Mouse (Mus musculus): ENCODE measurements around the gene Fam181b.

The Fam181b gene

DNA sequence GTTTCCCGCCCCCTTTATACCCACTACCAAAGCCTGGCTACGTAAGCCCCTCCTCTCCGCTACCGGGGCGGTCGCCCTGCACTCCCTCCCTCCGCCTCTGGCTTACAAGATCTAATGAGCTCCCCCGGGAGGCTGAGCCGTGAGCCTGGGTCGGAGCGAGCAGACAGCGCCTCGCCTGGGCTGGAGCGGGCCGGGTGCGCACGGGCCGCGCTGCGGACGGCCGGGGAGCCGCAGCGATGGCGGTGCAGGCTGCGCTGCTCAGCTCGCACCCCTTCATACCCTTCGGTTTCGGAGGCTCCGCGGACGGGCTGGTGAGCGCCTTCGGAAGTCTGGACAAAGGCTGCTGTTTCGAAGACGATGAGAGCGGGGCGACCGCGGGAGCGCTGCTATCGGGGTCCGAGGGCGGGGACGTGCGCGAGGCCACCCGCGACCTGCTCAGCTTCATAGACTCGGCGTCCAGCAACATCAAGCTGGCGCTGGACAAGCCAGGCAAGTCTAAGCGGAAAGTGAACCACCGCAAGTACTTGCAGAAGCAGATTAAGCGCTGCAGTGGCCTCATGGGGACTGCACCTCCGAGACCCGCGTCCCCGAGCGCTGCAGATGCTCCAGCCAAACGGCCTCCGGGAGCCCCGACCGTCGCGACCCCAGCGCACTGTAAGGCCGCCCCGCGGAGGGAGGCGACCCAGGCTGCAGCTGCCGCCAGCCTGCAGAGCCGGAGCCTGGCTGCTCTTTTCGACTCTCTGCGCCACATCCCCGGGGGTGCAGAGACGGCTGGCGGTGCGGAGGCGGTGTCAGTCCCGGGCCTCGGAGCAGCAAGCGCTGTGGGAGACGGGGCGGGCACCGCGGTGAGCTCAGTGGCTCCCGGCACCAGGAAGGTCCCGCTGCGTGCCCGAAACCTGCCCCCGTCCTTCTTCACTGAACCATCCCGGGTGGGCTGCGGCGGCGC lies at the start of gene Fam181b:
TSS of gene Fam181b (plus strand) at position 81 of the 946 bp plus-strand sequence.
- no peak for DNase-seq (ENCODE audit: low read depth)

GRCm38 (mm10) chr7:93037763-93038471 lies 41.7 kb upstream of the Fam181b start:
- no peak for DNase-seq (ENCODE audit: low read depth)

DNA sequence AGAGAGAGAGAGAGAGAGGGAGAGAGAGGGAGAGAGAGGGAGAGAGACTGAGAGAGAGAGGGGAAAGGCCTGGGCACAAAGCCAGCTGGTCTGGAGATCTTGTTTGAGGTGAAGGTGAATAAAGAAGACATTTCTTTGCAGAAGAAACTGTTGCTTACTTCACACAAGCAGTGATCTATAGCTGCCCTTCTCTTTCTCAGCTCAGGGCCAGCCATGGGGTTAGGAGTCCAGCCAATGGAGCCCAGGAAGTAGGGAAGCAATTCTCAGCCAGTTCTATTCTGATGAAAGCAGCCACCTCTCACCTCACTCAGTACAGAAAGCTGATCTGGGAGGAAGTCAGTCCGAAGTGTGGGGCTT lies 41.2 kb upstream of the Fam181b start:
- DNase-seq (ENCODE audit: low read depth) = no peak

DNA sequence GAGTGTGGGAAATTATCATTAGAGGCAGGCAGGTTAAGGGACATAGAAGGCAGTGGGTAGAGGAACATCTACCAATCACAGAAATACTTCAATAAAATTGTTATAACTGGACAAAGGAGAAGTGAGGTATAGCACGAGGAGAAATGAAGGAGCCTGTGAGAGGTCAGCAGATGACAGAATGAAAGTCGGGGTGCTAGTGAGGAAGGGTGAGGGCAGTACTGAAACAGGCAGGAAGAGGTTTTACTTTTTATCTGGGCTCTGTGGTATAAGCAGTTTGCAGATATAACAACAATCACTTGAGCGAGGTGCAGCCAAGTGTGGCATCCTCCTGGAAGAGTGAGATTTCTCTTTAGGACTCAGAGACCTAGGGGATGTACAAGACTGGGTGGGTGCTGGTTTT lies 40.1 kb upstream of the Fam181b start:
- DNase-seq (ENCODE audit: low read depth) = no peak

DNA sequence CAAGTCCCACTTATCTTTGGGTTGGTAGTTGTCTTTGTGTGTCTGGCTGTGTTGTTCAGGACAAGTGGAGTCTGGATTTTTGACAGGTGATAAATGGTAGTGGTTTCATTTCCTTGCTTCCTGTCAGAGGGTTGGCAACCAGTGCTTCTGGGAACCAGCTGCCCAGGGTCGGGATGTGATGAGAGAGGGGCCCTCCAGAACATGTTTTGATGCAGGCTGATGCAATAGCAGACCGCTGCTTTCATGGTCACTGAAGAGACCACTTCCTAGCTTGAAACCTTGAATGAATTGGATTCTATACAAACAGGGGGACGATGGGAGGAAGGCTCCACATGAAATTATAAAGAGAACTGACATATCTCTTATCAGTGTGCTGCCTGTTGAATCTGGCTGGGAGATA lies 35.3 kb upstream of the Fam181b start:
- DNase-seq (ENCODE audit: low read depth) = peak; percentile 11

GRCm38 (mm10) chr7:93044788-93045187 lies 34.9 kb upstream of the Fam181b start:
- no peak for DNase-seq (ENCODE audit: low read depth)

GRCm38 (mm10) chr7:93060831-93061230 lies 18.8 kb upstream of the Fam181b start:
- no peak for DNase-seq (ENCODE audit: low read depth)

DNA sequence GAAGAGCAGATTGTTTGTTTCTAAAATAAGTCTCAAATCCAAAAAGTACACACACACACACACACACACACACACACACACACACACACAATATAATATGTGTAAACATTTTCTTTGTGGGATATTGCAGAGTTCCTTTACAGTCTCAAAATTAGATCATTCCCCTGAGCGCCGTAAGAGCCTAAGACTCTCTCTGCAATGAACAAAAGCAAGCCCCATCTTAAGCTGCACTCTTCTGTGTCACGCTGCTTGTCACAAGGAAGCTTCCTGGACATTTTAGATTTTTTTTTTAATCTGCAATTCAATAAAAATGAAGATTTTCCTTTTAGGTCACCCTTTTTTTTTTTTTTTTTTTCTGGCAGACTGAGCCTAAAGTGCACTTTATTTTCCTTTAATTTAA lies 17.9 kb upstream of the Fam181b start:
- DNase-seq (ENCODE audit: low read depth) = no peak

DNA sequence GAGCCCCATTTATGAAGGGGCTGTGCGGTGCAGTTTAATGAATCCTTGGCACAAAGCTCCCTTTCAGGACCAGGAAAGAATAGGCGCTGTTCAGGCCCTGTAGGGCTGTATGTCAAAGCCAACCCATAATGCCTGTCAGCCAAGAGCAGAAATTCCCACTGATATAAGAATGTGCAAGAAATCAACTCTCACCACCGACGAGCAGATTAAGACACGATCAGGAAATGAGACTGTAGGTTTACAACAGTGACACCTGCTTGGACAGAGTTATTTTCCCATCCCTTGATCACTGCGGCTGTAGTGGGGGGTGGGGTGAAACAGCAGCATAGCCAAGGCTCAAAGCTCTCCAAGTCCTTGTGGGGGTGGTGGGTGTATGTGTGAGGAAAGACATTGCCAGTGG lies 17.5 kb upstream of the Fam181b start:
- DNase-seq (ENCODE audit: low read depth) = no peak

DNA sequence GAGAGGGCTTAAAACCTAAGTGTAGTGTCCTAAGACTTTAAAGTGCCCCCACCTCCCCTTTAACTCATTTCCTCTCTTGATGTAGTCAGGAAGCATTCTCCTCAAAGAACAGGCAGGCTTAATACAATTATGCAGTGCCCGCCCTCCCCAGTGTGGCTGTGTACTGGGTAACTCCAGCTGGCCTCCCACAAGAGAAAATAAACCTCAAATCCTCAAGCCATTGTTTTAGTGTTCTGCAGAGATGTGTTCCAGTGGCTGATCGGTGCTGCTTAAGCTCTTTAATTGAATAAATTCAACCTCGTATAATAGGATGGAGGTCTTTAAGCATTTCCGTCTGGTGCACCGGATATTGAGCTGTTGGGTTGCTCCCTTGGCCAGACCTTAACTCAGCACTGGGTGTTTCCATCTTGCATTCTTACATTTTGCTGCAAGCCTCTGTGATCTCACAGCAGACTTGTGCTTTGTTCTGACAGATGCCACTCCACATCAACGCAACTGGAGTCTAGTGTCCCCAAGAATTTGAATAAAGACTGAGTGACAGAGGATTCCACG lies 12.1 kb upstream of the Fam181b start:
- DNase-seq (ENCODE audit: low read depth) = no peak

DNA sequence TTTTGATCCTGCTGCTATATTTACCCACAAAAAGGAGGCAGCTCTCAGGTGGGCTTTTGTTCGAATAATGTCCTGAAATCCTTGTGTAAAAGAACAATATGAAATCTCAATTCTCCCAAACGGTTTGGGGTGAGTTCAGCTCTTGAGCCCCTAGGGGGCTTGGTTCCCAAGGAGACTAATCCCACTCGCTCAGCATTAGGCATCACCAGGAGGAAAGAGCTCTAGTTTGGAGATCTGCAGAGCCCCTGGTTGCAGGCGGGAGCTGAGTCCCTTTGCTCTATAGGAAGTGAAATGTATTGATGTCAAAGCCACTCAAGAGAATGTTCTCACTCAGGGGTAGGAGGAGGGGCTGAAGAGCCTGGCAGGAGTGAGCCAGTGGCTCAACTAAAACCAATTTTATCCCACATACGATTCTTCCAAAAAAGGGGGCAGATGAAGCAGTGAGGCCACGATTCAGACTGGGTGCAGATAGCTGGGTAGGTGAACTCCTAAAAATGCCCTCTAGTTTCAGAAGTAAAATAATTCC lies 3.2 kb upstream of the Fam181b start:
- no peak for DNase-seq (ENCODE audit: low read depth)

GRCm38 (mm10) chr7:93079420-93079784 lies 263 bp upstream of the Fam181b start:
- DNase-seq (ENCODE audit: low read depth) = no peak

DNA sequence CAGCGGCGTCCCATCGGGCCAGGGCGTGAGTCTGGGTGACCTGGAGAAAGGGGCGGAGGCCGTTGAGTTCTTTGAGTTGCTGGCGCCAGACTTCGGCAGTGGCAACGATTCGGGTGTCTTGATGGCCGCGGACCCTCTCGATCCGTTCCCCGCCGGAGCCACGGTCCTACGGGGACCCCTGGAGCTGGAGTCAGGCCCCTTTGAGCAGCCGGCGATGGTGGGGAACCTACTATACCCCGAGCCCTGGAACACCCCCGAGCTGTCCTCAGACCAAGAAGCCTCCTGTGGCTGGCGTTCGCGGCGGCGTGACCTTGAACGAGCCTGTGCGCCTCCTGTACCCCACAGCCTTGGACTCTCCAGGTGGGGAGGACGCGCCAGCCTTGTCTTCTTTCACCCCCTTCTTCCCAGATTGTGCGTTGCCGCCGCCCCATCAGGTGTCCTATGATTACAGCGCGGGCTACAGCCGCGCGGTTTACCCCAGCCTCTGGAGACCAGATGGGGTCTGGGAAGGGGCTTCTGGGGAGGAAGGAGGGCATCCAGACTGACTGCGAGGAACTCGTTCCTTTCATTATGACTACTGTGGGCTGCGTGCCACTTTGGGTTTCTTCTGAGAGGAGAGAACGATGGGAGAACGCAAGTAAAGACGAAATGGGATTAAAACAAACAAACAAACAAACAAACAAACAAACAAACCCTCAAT lies 1.2 kb downstream of the Fam181b start:
- no peak for DNase-seq (ENCODE audit: low read depth)

- DNase-seq (ENCODE audit: low read depth) = peak; percentile 56
Measured at GRCm38 (mm10) chr7:93093371-93094058, 13.8 kb downstream of the Fam181b start.

DNA sequence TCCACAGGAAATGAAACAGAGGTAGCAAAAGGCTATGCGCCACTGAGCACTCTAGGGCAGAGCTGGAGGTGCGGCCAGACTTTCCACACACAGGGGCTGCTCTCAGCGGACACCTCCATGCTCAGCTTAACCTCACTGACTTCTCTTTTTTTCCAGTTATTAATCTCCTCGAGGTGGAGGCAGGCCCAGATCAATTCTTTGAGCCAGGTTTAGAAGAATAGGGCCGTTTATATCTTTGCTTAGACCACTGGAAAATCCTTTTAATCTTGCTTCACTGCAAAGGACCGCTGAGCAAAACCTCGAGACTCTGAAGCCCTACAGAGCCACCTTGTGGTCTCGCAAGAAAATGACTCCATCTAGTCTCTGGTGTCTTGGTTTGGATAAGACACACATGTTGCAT lies 15.8 kb downstream of the Fam181b start:
- peak; percentile 67 for DNase-seq (ENCODE audit: low read depth)

- no peak for DNase-seq (ENCODE audit: low read depth)
Measured at GRCm38 (mm10) chr7:93104776-93105340, 25.2 kb downstream of the Fam181b start.

GRCm38 (mm10) chr7:93110370-93110965 lies 30.8 kb downstream of the Fam181b start:
- DNase-seq (ENCODE audit: low read depth) = no peak

DNA sequence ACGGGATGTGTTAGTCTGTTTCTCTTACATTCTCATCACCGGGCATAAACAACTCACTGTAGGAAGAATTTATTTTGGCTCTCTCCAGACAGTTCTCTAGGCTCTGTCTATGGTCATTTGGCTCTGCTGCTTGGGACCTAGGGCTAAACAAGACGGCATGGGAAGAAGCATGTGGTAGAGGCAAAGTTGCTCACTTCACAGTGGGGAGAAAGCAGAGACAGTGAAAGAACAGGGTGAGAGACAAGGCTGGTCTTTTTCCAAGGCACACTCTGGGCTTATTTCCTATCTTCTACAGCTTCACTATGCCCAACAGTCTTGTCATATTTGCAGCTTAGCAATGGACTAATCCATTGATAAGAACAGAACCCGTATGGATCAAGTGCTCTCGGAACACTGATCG lies 31.4 kb downstream of the Fam181b start:
- no peak for DNase-seq (ENCODE audit: low read depth)

- DNase-seq (ENCODE audit: low read depth) = peak; percentile 9
Measured at GRCm38 (mm10) chr7:93117561-93117960, 37.9 kb downstream of the Fam181b start.

DNA sequence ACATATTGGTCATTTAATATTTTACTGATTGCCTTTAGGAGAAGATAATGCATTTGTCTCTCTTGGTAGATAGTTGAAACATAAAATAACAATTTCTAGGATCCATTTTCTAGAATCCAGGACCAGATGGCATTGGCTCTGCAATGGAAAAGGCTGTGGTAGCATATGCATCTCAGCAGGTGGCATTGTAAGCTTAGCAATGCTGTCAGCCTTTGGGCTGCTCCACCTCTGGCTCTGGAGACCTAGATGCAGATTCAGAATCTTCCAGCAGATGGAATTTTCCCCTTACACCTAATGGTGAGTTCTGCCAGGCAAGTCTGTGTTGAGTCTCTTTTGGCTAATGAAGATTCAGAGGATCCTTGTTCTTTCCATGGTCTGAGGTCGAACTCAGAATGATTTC lies 44.3 kb downstream of the Fam181b start:
- peak; percentile 4 for DNase-seq (ENCODE audit: low read depth)

Measured in 416B (cell line).